Mouse (Mus musculus): ENCODE data around the gene Olfr1124. TPM values are rescaled to one million over a fixed set of nuclear protein-coding genes. Genes with fewer than 3 reads are reported as not detected.

The Olfr1124 gene
- polyA plus RNA-seq (2012), result not detected in 2 replicates

DNA sequence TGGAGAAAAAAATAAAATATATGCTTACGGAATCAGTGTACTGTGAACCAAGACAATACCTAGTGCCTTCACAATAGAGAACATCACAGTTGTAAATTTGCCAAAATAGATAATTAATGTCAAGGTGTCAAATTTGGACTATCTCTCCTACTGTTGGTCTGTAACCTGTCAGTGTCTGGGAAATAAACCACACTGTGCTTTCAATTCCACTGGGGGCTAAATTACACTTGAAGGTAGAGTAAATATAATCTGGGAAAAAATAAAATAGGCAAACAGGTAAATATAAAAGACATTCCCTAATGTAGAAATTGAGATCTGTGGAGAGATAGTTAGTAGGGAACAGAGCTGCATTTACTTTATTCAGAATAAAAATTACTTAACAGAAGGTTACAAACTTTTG lies at the start of gene Olfr1124:
Gene Olfr1124 (plus strand): TSS at position 301 of the 400 bp plus-strand sequence.
- no peak for TF ChIP-seq GATA1 (IDR thresholded peaks at IDR 0.05; ENCODE audit: low read length)

DNA sequence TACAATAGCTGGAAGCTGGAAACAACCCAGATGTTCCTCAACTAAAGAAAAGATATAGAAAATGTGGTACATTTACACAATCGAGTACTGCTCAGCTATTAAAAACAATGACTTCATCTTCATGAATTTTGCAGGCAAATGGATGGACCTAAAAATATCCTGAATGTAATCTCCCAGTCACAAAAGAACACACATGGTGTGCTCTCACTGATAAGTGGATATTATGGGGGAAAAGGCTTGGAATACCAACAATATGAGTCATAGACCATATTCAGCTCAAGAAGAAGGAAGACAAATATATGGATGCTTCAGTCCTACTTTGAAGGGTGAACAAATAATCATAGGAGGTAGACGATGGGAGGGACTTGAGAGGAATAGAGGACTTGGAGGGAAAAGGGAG lies 46.1 kb upstream of the Olfr1124 start:
- no peak for TF ChIP-seq GATA1 (IDR thresholded peaks at IDR 0.05; ENCODE audit: low read length)

DNA sequence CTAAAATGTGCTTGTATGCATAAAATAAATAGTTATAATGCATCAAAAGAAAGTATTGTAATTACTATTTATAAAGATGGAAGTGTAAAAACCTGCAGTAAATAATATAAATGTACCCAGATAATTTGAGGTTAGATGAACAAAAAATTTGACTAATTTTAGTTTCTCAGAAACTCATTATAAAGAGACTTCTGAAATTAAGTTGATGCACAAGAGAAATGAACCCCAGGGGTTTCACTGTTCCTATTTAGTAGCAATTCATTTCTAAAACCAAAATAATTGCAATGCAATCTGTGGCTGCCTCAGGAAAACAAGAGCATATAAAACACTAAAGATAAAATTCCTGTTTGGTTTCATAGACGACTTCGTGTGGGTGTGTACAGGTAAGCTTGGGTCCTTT lies 44.5 kb upstream of the Olfr1124 start, which contains the start of gene Olfr1122:
Gene Olfr1122 (plus strand): TSS at position 301 of the 400 bp plus-strand sequence.
- TF ChIP-seq GATA1 (IDR thresholded peaks at IDR 0.05; ENCODE audit: low read length), result no peak

DNA sequence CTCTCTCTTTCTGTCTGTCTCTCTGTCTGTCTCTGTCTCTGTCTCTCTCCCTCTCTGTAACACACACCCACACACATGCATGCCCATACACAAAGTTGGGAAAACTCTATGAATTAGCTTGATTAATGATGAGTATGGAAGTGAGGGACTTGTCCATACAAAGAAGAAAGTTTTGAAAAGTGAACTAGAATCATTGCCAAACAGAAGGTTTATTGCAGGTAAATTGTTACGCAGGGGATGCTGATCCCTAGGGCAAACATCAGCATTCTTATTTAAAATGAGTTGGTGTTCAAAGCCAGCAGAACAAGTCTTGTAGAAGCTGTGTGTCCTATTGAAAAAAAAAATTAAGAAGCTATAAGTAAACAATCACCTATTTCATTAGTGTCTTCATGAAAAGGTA lies 13.7 kb upstream of the Olfr1124 start, which contains the start of gene Olfr1123:
Gene Olfr1123 (plus strand): TSS at position 301 of the 400 bp plus-strand sequence.
- no peak for TF ChIP-seq GATA1 (IDR thresholded peaks at IDR 0.05; ENCODE audit: low read length)

DNA sequence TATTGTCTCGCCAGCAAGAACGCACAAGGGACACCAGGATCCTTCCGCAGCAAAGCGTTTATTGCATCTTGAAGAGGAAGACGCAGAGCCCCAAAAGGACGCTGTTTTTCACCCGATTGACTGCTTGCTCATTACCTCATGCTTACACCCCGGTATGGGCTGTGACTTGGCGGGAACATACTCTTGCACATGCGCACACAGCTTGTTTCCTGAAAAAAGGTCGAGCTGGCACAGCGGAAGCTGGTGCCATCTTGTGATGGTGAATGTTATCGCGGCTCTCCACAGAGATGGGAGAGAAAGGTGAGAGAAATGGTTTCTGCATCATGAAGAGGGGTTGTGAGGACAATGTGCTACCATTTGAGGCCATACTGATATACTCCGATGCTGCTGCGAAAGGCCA lies 7.7 kb downstream of the Olfr1124 start:
- TF ChIP-seq GATA1 (IDR thresholded peaks at IDR 0.05; ENCODE audit: low read length), result no peak

DNA sequence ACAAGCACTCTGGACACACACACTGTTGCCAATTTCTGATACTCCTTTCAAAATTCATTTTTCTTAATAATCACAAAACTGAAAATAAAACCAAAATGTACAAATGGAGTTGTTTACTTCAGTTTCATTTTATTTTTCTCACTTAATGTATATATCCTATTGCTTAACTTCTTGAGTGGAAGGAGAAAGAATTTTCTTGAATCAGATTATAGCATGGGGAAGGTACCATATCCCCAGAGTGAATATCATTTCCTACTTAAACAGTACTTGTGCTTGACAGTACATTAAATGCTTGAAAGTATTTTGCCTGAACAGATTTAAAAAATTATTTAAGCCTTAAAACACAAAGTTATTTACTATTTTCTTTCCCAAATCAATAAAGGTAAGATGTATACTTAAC lies 23.6 kb downstream of the Olfr1124 start, which contains the start of gene Olfr1126:
Gene Olfr1126 (plus strand): TSS at position 301 of the 400 bp plus-strand sequence.
- TF ChIP-seq GATA1 (IDR thresholded peaks at IDR 0.05; ENCODE audit: low read length), result no peak

DNA sequence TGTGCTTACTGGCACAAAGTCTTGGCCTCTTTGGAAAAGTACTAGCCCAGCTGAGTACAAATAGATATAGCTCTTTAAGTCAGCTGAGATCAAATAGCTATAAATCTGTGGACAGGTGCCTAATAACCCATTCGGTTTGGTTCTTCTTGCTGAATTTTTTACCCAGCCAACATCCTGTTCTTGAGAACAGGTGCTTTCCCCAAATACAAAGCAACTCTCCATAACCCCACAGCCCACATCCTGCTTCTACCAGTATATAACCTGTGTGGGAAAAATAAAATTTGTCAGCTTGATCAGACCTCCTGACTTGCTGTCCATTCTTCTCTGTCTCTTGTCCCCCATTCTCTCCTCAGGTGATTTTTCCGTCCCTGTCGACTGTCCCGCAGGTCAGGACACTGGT lies 31.7 kb downstream of the Olfr1124 start:
- no peak for TF ChIP-seq GATA1 (IDR thresholded peaks at IDR 0.05; ENCODE audit: low read length)

DNA sequence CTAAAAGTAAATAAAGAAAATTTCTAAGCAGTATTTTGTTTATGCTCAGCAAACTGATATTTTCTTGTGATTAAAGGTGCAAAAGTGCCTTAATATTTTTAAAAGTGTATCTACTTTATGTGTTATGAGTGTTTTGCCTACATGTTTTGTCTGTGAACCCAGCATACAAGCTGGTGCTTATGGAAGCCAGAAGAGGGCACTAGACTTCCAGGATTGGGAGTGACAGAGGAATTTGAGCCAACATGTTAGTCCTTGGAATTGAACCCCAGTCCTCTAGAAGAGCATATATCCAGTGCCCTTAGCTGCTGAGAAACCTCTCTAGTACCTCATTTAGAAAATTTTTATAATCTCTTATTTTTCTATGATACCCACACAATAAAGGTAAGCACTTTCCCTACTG lies 50.1 kb downstream of the Olfr1124 start:
- no peak for TF ChIP-seq GATA1 (IDR thresholded peaks at IDR 0.05; ENCODE audit: low read length)

DNA sequence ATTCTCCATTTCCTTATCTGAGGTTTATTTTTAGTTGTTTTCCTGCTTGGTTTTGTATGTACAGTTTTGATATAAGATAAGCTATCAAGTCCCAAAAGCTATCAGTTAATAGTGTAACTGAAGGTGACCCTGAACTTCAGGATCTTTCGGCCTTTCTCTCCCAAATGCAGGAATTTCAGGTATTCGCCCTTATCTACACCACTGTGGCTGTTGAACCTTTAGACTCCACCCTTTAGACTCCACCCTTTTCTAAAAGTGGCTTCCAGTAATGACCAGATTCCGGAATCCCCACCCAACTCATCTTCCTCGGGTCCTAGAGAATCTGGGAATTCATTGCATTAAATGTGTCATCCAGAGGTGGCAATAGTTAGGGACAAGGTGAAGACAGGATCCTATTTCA lies 51.1 kb downstream of the Olfr1124 start:
- no peak for TF ChIP-seq GATA1 (IDR thresholded peaks at IDR 0.05; ENCODE audit: low read length)

DNA sequence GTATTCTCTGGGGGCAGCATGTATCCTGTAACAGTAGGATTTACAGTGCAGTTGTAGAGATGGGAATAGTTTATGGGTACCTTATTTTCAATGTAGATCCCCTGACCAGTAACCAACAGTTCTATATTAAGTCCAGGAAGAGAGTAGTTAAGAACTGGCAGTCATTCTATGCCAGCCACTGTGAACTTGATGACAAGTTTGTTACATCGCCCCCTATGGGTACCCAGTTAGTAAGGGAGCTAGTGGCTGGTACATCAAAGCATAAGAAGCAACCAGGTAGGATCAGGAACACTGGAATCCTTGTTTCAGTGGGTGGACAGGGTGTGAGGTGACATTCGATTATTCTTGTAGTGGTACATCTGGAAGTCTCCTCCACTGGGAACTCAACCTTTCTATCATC lies 52.2 kb downstream of the Olfr1124 start:
- no peak for TF ChIP-seq GATA1 (IDR thresholded peaks at IDR 0.05; ENCODE audit: low read length)

Other genes starting within 250 kb of the Olfr1124 start
- not detected in 2 replicates for gene Olfr1112, start 242.5 kb upstream of the Olfr1124 start, polyA plus RNA-seq (2012)
- gene Olfr1113, start 221.3 kb upstream of the Olfr1124 start, polyA plus RNA-seq (2012), result not detected in 2 replicates
- not detected in 2 replicates for gene Olfr1115, start 182.3 kb upstream of the Olfr1124 start, polyA plus RNA-seq (2012)
- gene Olfr1116, start 162.7 kb upstream of the Olfr1124 start, polyA plus RNA-seq (2012), result not detected in 2 replicates
- gene Olfr1118, start 122.7 kb upstream of the Olfr1124 start, polyA plus RNA-seq (2012), result not detected in 2 replicates
- gene Olfr1120, start 75.5 kb upstream of the Olfr1124 start, polyA plus RNA-seq (2012), result not detected in 2 replicates
- gene Olfr1121, start 60.4 kb upstream of the Olfr1124 start, polyA plus RNA-seq (2012), result not detected in 2 replicates
- gene Olfr1122, start 44.4 kb upstream of the Olfr1124 start, polyA plus RNA-seq (2012), result not detected in 2 replicates
- gene Olfr1123, start 13.6 kb upstream of the Olfr1124 start, polyA plus RNA-seq (2012), result not detected in 2 replicates
- gene Olfr1126, start 23.7 kb downstream of the Olfr1124 start, polyA plus RNA-seq (2012), result not detected in 2 replicates
- not detected in 2 replicates for gene Pramel7, start 66.8 kb downstream of the Olfr1124 start, polyA plus RNA-seq (2012)
- not detected in 2 replicates for gene Pramel6, start 76.3 kb downstream of the Olfr1124 start, polyA plus RNA-seq (2012)
- gene Olfr153, start 101.5 kb downstream of the Olfr1124 start, polyA plus RNA-seq (2012), result not detected in 2 replicates
- not detected in 2 replicates for gene Olfr1128, start 115.3 kb downstream of the Olfr1124 start, polyA plus RNA-seq (2012)
- gene Olfr1129, start 143.6 kb downstream of the Olfr1124 start, polyA plus RNA-seq (2012), result not detected in 2 replicates
- gene Olfr1130, start 175.9 kb downstream of the Olfr1124 start, polyA plus RNA-seq (2012), result not detected in 2 replicates
- gene Olfr1131, start 196.8 kb downstream of the Olfr1124 start, polyA plus RNA-seq (2012), result not detected in 2 replicates
- not detected in 2 replicates for gene Olfr1132, start 207.3 kb downstream of the Olfr1124 start, polyA plus RNA-seq (2012)
- gene Olfr1133, start 217.1 kb downstream of the Olfr1124 start, polyA plus RNA-seq (2012), result not detected in 2 replicates
- not detected in 2 replicates for gene Olfr1134, start 228.2 kb downstream of the Olfr1124 start, polyA plus RNA-seq (2012)
- not detected in 2 replicates for gene Olfr1135, start 243.4 kb downstream of the Olfr1124 start, polyA plus RNA-seq (2012)

Measured in G1E-ER4 (cell line).